Mouse (Mus musculus): ENCODE results near the gene Vps13c. TPM values are rescaled to one million over a fixed set of nuclear protein-coding genes. Genes with fewer than 3 reads are reported as not detected.

Gene Vps13c
- 52.6 TPM for total RNA-seq (2023)

GRCm38 (mm10) chr9:67839981-67840859, at the start of gene Vps13c:
TSS of gene Vps13c (plus strand) at chr9:67840396.

GRCm38 (mm10) chr9:67832046-67832605, 8.1 kb upstream of the Vps13c start, which contains the start of gene C2cd4a:
TSS of gene C2cd4a (minus strand) at chr9:67832330.

Other genes with a start within 250 kb of the Vps13c start
- not detected for gene C2cd4b, start 81.0 kb upstream of the Vps13c start, total RNA-seq (2023)
- gene C2cd4a, start 8.1 kb upstream of the Vps13c start, total RNA-seq (2023), result not detected

Data from CD4-positive naive resting alpha-beta T cell, adult 57 days (primary cell).